Mouse (Mus musculus): Measurements from ENCODE around the gene Il17rc. TPM values are rescaled to one million over a fixed set of nuclear protein-coding genes. Genes with fewer than 3 reads are reported as not detected.

Il17rc gene
- total RNA-seq, 2 experiments from 2014 or later: not detected

- ATAC-seq (ENCODE audit: poor library complexity, severe bottlenecking): no peak
Measured at GRCm38 (mm10) chr6:113492101-113492864, 21.1 kb downstream of the Il17rc start.

GRCm38 (mm10) chr6:113494258-113494788, 23.1 kb downstream of the Il17rc start:
- ATAC-seq (ENCODE audit: poor library complexity, severe bottlenecking): peak; percentile 89

- ATAC-seq (ENCODE audit: poor library complexity, severe bottlenecking): no peak
Measured at GRCm38 (mm10) chr6:113495071-113495675, 23.9 kb downstream of the Il17rc start.

DNA sequence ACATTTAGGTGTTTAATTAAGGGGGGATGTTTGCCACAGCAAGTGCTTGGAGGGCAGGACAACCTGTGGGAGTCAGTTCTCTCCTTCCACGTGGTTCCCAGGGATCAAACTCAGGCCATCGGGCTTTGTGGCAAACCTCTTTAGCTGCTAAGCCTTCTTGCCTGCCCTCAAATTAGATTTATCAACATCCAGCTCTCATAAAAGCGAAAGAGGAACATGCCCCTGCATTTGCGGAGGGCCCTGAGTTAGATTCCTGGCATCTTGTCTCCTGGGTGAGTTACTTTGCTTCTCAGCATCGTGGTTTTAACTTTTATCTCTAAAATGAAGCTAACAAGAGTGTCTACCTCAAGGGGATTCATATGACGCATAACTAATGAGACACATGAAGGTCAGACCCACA, 28.1 kb downstream of the Il17rc start:
- ATAC-seq (ENCODE audit: poor library complexity, severe bottlenecking): no peak

GRCm38 (mm10) chr6:113501388-113502084, 30.3 kb downstream of the Il17rc start, which contains the start of gene Prrt3:
Gene Prrt3 (minus strand): TSS chr6:113501931.
- ATAC-seq (ENCODE audit: poor library complexity, severe bottlenecking): no peak

DNA sequence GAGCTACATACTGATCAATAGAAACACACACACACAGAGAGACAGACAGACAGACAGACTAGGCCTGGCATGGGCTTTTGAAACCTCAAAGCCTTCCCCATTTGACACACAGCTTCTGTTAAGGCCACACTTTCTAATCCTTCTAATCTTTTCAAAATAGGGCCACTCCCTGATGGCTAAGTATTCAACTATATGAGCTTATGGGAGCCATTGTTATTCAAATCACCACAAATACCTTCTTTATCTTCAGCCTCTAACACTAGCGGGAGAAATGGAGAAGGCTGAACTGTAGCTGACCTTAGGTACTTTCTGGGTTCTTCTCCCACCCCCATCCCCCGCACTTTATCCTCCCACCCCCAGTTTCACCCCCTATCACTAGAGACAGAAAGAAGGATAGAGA, 31.6 kb downstream of the Il17rc start:
- ATAC-seq (ENCODE audit: poor library complexity, severe bottlenecking): no peak

- no peak for ATAC-seq (ENCODE audit: poor library complexity, severe bottlenecking)
Measured at GRCm38 (mm10) chr6:113505689-113506088, 34.5 kb downstream of the Il17rc start.

GRCm38 (mm10) chr6:113507130-113507529, 35.9 kb downstream of the Il17rc start:
- no peak for ATAC-seq (ENCODE audit: poor library complexity, severe bottlenecking)

DNA sequence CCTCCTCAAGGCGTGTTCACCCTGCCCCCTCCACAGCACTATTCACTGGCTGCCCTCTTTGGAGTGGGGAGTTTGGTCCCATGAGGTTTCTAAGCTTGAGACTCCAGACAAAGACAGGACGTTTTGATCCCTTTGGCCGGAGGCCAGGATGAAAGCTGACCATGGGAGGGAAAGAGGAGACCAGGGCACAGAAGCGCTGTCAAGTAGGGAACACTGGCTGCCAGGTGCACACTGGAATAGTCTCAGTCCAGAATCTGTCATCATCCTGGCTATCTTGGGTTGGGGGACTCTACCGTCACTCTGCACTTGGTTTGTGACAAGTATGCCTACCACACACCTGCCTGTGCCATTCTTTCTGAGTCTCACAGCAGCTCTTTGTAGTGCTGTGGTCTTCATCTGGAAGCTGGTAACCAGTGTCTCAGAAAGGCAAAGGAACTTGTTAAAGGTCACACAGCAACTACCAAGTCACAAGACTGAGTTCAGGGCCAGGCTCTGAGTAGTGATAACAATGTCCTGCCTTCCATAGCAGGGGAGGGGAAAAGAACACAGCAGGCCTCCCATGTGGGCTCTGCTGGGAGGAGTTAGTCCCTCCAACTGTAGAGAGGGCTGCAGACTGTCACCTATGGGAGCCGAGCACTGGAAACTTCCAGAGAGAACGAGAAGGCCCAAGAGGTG, 37.2 kb downstream of the Il17rc start:
- no peak for ATAC-seq (ENCODE audit: poor library complexity, severe bottlenecking)

DNA sequence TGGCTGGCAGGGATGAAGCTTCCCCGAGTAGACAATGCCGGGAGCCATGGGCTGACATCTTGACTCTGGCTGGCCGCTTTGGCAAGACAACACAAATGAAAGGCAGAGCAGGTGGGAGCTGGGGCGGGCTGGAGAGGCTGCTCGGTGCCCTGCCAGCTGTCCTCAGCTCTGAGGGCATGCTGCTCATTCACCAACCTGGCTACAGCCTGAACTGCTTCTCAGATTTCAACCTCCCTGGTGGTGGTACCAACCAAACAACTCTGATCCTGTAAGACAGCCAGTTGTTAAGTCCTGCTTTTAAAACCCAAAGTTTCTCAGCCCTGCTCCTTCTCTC, 37.7 kb downstream of the Il17rc start:
- ATAC-seq (ENCODE audit: poor library complexity, severe bottlenecking): no peak

DNA sequence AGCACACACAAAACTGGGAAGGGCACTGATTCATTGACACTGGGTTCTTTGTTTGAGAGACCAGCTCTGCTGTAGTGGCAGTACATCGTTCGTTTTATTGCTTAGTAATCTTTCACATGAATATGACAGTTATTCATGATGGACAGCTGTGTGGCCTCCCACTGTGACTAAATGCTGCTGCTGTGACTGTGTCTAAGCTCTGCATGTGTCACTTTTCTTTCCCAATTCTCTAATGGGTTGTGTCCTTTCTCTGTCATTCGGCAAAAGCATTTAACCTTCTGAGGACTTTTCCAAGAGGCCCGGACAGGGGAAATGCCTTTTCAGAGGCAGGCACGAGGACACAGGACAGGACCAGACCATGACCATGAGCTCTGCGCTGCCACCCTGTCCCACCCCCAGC, 42.7 kb downstream of the Il17rc start:
- no peak for ATAC-seq (ENCODE audit: poor library complexity, severe bottlenecking)

GRCm38 (mm10) chr6:113514600-113514999, 43.4 kb downstream of the Il17rc start:
- ATAC-seq (ENCODE audit: poor library complexity, severe bottlenecking): no peak

- ATAC-seq (ENCODE audit: poor library complexity, severe bottlenecking): peak; percentile 66
Measured at GRCm38 (mm10) chr6:113517434-113518080, 46.3 kb downstream of the Il17rc start.

GRCm38 (mm10) chr6:113522310-113522709, 51.1 kb downstream of the Il17rc start:
- ATAC-seq (ENCODE audit: poor library complexity, severe bottlenecking): no peak

DNA sequence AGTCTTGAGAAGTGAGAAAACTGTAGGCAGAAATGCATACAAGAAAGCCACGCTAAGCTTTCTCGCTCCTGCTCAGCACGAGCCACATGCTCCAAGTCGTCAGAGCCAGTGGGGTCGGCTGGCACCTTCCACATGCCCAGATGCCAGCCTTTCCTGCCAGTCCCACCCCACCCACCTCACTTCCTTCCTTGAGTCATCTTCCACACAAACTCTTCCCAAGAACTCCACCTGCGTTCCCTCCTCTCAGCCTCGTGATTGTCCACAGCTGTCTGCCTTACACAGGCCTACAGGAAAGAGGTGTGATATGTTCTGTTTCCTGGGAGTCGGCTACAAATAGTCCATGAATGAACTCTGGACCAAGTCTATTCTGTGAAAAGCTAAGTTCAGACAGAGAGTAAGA, 52.2 kb downstream of the Il17rc start:
- ATAC-seq (ENCODE audit: poor library complexity, severe bottlenecking): no peak

- peak; percentile 99 for ATAC-seq (ENCODE audit: poor library complexity, severe bottlenecking)
Measured at GRCm38 (mm10) chr6:113530932-113531839, 60.0 kb downstream of the Il17rc start, which contains the start of the genes Emc3 and Fancd2. Gene Emc3 (minus strand): TSS chr6:113531652. Gene Fancd2 (plus strand): TSS chr6:113531682.

DNA sequence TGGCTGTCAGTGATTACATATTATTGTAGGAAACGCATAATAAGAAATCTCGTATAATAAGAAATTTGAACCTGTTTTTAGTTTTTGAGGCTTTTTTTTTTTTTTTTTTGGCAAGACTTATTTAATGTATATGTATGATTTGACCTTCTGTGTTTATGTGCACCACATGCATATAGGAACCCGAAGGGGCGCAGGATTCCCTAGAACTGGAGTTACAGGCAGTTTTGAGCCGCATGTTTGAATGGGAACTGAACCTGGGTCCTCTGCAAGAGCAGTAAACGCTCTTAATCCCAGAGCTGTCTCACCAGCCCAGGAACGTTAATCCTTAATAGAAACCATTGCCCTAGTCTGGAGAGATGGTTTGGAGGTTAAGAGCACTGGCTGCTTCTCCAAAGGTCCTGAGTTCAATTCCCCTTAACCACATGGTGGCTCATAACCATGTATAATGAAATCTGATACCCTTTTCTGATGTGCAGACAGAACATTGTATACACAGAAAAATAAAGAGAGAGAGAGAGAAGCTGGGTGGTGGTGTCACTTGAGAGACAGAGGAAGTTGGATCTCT, 60.7 kb downstream of the Il17rc start:
- ATAC-seq (ENCODE audit: poor library complexity, severe bottlenecking): no peak
